Mouse (Mus musculus) cerebellum, adult 2 months (tissue): Measurements from ENCODE around the gene Cfap57.

Experiments used
- CTCF ChIP-seq: fragments of 200-500 bp; IDR thresholded peaks from 2 replicates; pipeline ENCODE4 v1.5.1; 2011; ENCODE audit warnings: low read depth, mild to moderate bottlenecking, control low read depth, low read length, moderate library complexity, borderline replicate concordance; ENCODE audit not compliant: insufficient read depth
- POLR2A ChIP-seq: fragments of 200-500 bp; IDR thresholded peaks from 2 replicates; pipeline ENCODE4 v1.6.1; 2011; ENCODE audit warnings: low read length, control low read depth, borderline replicate concordance; ENCODE audit not compliant: insufficient read depth

GRCm38 (mm10) chr4:118571441-118571840 lies 49.1 kb downstream of the Cfap57 start:
- TF ChIP-seq POLR2A, result no peak
- no peak for TF ChIP-seq CTCF
